Mouse (Mus musculus): ENCODE measurements at regions not wholly inside any gene's neighbourhood (a gene's known extent, or its start where the extent isn't known, plus 50 kb on each side); places are given as distances from the start of the nearest gene placed in this dataset.

DNA sequence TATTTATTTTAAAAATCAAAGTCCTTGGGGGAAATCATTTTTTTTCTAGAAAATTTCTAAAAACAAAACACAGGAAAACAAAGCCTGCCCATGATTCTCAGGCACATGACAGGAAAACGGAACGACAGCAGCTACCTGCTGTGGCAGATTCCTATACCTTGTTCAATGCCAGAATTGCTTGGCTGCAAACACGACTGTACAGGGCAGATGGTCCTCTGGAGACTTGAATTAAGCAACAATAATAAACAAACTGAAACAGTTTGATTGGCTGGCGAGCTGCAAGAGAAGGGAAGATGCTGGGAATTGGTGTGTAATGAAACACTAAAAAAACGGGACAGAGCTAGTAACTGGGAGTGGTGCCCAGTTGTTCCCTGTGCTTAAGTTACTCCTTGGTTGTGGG lies 280.1 kb downstream of the Slc4a3 start:
- ATAC-seq (replicated peaks; ENCODE audit: poor library complexity, severe bottlenecking), result no peak

DNA sequence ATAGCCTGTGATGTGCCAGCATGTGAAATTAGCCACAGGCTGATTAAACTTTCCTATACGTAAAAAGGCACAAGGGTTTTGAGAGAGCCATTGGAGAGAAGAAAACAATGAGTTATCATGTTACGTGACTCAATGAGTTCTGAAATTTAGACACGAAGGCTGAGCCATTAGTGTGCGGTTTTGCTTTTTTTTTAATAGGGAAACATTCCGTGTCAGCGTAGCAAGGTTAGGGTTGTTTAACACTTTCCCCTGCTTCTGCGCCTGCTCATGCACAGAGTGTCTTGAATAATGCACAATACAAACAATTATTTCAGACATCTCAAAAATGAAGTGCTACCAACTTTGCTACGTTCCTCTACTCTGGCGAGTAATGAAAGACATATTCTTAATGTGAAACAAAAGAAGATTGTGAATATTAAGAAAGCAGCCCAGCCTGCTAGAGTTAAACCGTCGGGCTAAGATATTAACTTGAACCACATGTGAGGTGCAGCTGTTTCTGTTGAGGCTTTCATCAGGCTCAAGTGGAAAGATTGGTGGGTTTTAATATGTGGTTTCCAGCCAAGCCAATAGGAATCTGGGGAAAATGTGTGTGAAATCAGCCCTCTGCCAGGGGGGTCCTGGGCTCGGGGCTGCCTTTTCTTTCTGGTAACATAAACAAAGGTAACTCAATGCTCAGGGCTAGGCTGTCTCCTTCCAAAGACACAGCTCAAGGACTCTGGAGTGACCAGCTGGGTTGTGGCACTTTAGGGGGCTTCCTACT lies 287.2 kb downstream of the Slc4a3 start:
- ATAC-seq (replicated peaks; ENCODE audit: poor library complexity, severe bottlenecking), result no peak

DNA sequence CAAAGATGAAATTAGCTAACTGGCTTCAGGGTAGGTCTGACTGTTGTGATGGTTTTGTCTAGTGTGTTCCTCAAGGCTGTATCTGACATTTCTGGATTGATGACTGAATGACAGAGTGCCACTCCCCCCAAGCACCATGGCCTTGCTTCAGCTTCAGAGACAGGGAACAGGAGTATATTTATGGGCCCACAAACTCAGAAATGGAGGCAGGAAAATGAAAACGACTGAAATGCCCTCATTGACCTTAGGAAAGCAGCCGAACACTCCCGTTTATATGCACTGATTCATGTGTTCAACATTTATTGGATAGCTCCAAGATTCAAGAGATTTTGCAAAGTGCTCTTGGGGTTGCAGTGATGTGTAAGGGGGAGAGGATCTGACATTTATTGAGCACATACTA lies 288.3 kb downstream of the Slc4a3 start:
- ATAC-seq (replicated peaks; ENCODE audit: poor library complexity, severe bottlenecking), result no peak

DNA sequence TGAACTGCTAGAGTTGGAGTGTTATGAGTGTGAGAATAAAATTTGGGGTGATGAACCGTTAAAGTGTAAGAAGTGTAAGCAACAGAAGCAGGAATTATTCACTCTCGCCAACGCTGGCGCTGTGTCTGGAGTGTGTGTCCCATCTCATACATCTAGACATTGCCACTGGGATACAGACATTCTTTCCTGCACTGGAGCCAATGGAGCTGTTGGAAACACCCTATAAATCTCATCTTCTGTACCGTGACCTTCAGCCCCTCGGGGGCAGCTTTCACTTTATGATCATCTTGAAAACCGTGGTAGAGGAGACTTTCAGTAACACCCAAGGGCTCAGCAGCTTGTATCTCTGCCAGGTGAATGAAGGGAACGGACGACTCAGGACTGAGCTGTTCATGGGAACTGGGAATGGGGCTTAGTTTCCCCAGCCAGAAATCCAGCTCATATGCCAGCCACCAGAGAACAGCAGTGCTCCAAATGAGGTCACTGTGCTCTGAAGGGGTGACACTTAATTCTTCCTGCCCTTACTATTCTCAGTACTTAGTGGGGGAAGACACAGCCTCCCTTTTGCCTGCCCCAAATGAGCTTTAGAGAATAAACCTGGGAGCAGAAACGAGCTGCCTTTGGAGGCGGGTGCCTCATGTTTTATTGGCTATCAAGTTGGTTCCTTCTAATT lies 293.6 kb downstream of the Slc4a3 start:
- ATAC-seq (replicated peaks; ENCODE audit: poor library complexity, severe bottlenecking), result no peak

DNA sequence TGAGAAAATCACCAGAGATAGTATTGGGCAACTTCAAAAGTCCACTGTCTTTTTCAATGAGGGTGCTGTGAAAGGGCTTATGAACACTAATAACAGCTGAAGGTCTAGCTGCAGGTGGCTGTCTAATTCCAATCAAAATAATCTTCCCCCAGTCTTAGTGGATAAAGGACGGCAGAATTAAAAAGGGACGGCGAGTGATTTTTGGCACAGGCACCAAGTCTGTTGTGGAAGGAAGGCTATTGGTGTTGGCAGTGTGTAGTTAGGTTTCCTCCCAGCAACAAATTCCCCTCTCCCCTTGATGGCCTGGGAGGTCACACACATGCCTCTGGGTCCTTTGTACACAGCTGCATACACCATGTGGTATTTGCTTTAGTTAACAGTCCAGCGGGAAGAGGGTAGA lies 296.3 kb downstream of the Slc4a3 start:
- no peak for ATAC-seq (replicated peaks; ENCODE audit: poor library complexity, severe bottlenecking)

DNA sequence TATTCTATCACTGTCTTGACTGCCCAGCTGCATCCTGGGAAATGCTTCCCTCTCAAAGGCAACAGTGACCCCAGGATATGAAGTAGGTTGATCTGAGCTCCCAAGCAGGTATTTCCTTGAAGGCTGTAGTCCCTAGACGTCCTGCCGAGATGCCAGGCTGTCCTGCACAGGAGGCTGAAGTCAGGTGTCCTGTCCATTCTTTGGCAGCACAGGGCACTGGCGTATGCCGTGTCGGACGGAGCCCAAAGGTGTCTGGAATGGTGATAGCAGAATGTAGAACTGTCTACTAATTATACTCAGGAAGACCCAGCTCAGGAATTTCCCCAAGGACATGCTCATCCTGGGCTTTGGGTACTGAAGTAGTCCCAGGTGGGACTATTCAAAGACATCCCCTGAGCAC lies 297.3 kb downstream of the Slc4a3 start:
- ATAC-seq (replicated peaks; ENCODE audit: poor library complexity, severe bottlenecking), result no peak

DNA sequence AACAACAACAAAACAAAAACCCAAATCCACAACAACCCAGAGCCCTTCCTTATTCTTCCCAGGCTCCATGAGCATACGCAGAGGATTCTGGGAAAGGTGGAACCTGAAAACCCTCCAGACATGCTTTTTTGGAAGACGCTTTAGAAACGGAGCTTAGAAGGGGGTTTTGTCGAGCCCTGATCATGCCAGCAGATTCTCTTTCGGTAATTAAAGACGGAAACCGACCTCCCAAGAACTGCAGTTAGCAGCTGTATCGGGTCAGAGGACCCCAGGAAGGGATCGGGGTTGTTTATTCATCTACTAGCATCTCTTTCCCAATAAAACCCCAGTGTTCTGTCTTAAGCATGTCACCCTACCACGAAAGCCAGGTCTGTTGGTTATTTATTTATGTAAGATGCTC lies 298.1 kb downstream of the Slc4a3 start:
- no peak for ATAC-seq (replicated peaks; ENCODE audit: poor library complexity, severe bottlenecking)

DNA sequence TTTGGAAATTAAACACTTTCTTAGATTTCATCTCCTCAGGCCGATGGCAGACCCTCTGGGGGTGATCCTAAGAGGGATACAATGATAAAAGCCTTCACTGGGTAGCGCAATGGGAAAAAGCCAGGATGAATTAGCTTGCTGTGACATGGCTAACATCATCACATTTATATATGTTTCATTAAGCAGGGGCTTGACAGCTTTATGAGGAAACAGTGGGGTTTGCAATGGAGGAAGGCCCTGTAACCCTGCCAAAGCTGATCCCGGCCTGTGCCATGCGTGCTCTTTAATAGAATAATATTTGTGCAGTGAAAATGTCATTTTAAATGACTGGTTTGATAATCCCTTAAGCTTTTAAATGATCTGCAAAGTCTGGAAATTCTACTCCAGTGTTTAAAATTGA lies 298.5 kb downstream of the Slc4a3 start:
- ATAC-seq (replicated peaks; ENCODE audit: poor library complexity, severe bottlenecking), result no peak

DNA sequence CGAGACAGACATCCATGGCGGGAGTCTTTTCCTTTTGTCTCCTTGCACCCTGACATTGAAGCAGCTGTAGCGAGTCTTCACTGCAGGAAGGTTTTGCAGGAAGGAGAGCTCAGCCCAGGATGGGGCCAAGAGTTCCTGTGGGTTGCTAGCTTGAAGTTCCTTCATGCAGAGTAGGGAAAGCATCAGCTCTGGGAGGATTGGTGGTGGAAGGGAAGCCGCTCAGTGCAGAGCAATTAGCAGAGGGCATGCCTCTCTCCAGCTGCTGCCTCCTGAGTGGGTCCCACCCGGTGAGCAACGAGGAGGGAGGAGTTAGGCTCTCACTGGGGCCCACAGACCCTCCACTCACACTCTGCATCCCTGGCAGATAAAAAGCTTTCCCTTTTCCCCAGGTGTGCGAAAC lies 298.9 kb downstream of the Slc4a3 start:
- ATAC-seq (replicated peaks; ENCODE audit: poor library complexity, severe bottlenecking), result no peak

DNA sequence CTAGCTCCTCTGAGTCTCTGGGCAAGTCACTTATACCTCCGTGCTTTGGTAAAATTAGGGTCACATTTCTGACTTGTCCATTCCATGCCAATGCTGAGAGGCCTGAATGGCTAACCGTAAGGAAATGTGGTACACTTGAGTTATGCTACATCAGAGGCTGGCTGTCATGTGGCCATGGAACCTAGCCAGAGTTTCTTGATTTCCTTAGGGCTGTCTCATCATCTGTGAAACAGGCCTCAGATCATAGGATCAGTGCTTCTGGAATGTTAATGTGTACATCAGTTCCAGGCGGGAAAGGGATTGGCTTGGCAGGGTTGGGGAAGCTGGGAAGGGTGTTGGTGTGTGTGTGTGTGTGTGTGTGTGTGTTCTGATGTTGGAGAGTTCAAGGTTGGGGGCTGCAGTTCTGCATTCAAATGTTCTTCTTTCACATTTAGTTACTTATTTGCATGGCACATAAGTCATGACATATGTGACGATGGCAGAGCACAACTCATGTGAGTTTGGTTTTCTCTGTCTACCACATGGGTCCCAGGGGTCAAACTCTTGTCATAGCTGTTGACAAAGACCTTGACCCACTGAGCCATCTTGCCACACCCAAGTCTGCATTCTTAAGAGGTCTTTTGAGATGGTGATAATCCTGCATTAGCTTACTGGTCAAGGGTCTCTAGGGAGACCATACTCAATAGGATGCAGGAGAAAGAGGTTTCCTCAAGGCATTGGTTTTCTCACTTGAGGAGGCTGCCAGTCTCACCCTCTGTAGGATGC lies 299.9 kb downstream of the Slc4a3 start:
- no peak for ATAC-seq (replicated peaks; ENCODE audit: poor library complexity, severe bottlenecking)

DNA sequence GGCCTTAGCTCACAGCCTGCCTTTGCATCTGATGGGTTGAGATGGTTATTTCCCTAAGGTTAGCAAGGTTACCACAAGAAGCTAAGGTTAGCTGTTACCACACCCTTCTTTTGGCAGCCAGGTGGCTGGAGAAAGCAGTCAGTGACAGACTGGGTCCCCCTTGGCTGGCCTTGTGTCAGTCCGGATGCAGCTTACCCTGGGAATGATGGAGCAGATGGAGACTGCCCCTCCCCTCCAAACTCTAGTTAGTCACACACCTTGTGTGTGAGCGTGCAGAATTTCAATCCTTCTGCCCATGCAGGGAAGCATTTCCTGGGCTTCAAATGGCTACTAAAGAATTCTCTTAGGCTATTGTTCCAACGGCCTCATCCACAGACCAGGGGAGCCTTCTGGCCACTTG lies 301.6 kb downstream of the Slc4a3 start:
- ATAC-seq (replicated peaks; ENCODE audit: poor library complexity, severe bottlenecking), result no peak

DNA sequence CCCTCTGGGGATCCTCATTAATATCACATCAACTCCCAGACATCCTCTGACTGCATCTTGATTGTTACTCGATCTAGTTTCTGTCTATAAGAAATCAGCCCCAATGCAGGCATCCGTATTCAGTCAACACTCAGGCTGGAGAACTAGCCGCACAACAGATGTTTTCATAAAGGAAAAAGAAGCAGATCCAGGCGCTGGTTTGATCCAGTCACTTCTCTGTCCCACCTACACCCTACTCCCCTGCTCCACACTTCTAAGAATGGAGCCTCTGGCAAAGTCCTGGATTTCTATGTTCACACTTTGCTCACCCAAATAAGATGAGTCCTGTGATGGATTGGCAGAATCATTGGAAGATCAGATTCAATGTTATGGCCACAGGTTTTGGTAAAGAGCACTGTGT lies 302.4 kb downstream of the Slc4a3 start:
- ATAC-seq (replicated peaks; ENCODE audit: poor library complexity, severe bottlenecking), result no peak

DNA sequence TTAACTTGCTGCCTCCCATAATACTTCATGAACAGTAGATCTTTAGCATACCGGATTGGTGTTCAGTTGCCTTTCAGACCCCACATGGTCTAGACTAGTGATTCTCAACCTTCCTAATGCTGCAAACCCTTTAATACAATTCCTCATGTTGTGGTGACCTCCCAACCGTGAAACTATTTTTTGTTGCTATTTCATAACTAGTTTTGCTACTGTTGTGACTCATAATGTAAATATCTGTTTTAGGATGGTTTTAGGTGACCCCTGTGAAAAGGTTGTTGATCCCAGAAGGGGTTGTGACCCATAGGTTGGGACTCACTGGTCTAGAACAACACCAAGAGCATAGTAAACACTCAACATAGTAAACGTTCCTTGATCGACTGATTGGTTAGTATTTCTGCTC lies 304.1 kb downstream of the Slc4a3 start:
- no peak for ATAC-seq (replicated peaks; ENCODE audit: poor library complexity, severe bottlenecking)

DNA sequence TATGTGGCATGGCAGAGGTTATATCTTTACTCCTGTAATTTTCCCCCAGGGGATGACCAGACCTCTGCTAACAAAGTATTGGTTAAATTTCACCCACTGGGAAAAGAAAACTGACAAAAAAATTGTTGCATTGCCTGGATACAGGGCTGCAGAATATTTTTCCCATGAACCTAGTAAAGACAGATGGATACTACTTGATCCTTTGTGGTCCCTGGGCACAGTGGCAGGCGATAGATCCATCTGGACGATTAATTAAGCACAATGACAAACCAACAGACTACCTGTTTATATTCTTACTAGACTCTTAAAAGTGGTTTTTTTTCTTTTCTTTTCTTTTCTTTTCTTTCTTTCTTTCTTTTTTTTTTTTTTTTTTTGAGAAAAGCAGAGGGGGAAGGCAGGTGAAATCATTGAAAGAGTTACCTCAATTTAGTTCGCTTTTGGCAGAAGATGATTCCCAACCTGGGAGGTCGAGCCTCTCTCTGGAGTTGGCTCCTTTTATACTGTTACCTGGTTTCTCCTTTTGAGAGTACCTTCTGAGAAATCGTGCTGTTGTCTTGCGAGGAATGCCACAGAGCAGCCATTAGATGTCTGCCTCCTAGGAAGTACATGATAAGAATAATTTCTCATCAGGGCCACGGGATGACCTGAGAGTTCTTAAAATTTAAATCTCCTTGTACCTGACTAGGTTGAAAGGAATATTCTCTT lies 312.6 kb downstream of the Slc4a3 start:
- ATAC-seq (replicated peaks; ENCODE audit: poor library complexity, severe bottlenecking), result no peak

DNA sequence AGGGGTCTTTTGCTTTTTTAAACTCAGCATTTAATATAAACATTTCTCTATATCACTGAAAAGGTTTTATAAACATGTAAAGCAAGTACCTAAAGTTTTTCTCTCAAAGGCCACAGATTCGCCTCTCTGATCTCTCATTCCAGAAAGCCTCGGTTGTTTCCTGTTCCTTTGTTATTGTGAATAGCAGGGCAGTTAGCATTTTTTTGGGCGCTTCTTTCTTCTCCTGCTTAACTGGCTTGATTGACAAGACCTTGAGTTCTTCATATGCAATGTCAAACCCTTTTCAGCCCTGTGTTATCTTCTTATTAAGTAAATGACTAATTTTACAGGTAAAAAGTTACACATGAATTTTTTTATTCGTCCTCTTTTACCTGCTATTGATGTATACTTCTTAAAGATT lies 316.7 kb downstream of the Slc4a3 start:
- ATAC-seq (replicated peaks; ENCODE audit: poor library complexity, severe bottlenecking), result no peak

DNA sequence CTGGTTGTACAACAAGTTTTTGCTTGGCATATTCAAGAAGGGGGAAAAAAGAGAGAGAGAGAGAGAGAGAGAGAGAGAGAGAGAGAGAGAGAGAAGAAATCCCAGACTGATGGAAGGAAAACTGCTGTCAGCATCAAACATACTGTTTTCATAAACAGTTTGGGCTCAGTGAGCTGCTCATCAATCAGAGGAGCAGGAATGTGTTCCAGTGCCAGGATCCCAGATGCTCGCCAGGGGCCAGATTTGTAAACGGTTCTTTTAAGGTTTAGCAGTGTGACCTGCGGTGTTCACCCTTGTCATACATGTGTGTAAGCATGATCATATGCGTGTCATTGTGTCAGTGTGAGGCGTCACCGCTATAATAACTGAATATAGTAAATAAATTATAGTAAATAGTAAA lies 320.5 kb downstream of the Slc4a3 start:
- no peak for ATAC-seq (replicated peaks; ENCODE audit: poor library complexity, severe bottlenecking)

DNA sequence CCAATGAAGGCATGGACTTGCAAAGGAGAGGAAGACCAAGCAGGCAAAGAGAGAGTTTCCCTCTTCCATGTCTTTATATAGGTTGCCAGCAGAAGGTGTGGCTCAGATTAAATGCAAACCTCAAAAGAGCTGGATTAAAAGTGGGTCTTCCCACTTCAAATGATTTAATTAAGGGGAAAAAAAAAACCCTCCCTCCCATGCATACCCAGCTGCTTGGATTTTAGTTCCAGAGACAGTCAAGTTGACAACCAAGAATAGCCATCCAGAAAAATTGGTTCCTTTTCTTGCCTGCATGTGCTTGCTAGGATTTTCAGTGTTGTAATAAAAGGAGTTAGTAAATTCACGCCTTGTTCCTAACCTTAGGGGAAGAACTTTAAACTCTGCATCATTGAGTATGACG lies 323.3 kb downstream of the Slc4a3 start:
- no peak for ATAC-seq (replicated peaks; ENCODE audit: poor library complexity, severe bottlenecking)

DNA sequence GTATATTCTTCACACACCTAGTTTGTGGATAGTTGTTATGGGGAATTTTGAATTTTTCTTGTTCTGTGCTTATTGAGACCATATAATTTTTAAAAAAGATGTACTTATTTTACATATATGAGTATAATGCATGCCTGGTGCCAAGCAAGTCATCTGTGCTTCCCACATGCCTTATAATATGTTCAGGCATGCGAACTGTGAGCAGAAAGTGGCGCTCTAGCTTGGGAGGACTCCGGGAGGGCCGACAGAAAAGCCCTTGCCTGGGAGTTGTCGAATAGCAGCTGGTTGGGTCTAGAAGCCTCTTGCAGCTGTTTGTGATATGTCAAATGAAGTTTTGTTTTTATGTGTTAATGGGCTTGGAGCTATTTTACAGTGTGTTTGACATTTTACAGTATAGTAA lies 323.8 kb downstream of the Slc4a3 start:
- no peak for ATAC-seq (replicated peaks; ENCODE audit: poor library complexity, severe bottlenecking)

DNA sequence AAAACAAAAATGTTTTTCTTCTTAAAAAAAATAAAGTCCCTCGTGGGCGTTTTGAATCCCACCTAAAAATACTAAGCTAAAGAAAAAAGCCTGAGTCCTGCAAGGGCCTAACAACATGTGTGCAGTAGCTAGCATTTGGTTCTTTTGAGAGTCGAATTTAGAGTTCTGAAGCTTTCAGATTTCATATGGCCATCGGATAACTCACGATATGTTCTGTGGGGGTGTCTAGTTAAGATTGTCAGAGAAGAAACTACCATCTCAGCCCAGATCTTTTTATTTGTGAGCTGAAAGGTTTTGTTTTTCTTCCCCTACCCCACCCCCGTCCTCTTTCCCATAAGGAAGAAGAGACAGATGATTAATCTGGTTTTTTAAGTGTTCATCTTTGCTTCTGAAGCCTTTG lies 327.8 kb downstream of the Slc4a3 start:
- ATAC-seq (replicated peaks; ENCODE audit: poor library complexity, severe bottlenecking), result no peak

DNA sequence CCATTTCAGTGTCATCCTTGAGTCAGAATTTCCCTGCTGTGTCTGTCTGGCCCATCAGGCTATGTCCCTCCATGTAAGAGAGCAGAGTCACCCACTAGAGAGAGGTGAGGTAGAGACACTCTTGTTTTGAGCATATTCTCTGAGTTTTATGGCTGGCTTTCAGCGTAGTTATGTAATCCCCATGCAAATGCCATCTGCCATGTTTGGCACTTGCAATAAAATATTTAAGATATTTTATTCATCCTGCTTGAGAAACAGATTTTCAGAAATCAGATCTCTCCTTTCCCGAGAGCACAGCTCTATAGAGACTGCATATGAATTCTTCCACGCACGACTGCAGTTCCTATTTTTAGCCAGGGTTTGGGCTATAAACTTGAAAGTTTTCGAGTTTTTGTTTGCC lies 331.1 kb downstream of the Slc4a3 start:
- ATAC-seq (replicated peaks; ENCODE audit: poor library complexity, severe bottlenecking), result no peak

DNA sequence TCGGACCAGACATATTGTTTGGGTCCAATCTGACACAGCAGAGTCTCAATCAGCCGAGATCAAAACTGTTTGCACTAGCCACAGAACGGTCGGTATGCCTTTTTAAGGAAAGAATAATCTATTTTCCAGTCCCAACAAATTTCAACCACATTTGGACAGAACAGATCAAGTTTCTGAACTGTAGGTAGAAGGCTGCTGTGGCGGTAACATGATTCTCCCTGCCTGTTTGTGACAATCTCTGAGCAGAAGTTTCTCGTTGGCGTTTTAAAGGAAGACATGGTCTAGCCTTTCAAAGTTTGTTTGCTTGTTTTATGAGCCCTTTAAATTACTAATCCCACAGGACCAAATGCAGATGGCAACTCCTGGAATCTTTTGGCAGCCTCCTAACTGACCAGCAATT lies 339.6 kb downstream of the Slc4a3 start:
- no peak for ATAC-seq (replicated peaks; ENCODE audit: poor library complexity, severe bottlenecking)

Data from granulocyte monocyte progenitor cell, adult 5-6 weeks (primary cell).